Mouse (Mus musculus): Measurements from ENCODE around the gene Gltp.
A peak's percentile ranks its signal among the peaks of the same experiment; 100 is the strongest.

Gltp gene

DNA sequence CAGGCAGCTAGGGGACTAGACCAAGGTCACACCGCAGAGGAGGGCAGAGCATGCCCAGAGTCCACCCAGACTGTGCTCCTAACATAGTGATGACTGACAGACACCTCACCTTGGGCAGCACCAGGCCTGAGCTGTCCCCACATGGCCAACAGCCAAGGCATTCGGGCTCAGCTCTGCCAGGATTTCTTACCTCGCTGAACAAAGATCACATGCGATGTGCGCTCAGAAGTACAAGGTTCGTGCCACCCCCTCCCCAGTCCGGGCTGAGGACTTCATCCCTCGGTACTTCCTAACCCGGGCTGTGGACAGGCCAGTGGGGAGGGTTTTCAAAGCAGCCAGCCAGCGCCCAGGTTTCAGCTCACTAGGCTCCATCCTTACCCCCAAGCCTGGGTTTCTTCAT, 33.4 kb downstream of the Gltp start:
- peak; percentile 96 for DNase-seq

DNA sequence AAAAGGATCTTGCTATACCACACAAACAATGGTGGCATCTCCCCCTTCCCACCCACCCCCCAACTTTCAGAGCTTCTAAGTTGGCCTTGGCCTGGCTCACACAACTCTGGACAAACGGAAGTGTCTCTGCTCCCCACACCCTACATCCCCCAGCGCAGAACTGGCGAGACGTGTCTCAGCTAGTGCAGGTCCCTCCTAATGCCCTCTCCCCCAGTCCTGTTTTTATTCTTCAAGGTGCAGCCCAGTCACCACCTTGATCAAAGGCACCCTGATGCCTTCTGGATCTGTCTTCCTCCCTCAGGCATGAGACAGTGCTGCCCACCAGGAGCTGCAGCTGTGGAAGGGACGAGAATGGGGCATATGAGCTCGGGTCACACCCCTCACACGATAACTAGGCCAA, 34.5 kb downstream of the Gltp start:
- no peak for DNase-seq

DNA sequence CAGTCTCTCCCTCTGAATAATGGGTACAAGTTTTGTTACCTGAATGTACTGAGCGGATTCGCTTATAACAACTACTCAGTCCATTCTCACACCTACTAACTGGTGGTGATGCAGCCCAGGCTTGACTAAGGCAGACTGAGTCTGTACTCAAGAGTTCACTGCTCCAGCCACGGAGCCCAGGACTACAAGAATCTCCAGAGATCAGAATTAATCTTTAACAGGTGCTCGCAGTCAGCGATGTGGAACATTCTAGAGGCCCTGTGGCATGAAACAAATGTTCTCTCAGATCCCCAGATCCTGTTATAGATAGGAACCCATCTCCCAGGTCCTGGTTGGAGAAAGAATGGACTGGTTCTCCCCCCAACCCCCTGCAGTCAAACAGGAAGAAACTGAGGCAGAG, 35.1 kb downstream of the Gltp start:
- peak; percentile 88 for DNase-seq

DNA sequence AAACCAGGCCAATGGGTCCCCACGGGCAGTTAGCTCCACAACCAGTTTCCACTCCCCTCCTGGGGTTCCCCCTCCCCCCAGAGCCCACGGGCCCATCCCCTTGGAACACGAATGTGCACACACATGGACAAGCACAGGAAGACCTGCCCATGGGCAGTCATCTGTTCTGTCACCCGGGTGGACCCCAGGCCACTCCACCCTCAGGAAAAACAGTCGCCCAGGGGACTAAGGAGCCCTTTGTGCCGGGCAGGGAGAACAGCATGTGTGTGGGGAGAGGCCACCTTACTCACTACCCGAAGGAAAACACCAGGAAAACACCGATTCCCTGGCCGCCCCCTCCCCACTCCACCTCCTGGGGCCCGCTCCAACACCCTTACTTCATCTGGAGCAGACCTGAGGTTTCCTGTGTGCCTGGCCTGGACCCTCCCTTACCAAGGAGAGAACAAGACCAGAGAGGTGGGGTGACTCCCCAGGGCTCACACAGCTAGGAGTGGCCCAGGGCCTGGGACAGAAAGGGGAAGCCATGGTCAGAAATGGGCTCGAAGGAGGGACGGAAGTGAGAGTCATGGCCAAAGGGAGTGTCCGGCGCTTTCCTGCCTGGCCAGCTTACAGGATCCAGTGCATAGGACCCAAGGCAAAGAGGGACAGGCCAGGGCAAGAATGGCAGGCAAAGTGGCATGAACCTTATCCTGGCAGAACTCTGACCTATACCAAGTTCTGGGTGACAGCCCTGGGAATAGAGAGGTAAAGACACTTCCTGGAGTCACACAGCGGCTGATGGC, 36.9 kb downstream of the Gltp start:
- no peak for DNase-seq

DNA sequence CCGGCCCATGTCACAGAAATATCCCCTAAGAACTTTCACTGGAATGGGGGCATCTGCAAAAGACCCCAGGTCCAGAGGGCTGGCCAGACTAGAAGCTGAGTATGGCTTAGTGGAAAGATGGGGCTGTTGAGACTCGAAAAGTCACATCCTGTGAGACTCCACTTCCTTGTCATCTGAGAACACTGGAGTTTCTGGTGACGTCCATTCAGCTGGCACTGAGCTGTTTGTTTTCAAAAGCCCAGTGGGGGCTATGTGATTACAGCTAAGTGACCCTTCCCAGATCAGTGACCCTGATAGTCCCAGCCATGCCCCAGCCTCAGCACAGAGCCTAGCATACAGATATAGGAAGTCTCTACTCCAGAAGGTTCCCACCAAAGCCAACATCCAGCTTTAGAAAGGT, 39.3 kb downstream of the Gltp start:
- DNase-seq = no peak

DNA sequence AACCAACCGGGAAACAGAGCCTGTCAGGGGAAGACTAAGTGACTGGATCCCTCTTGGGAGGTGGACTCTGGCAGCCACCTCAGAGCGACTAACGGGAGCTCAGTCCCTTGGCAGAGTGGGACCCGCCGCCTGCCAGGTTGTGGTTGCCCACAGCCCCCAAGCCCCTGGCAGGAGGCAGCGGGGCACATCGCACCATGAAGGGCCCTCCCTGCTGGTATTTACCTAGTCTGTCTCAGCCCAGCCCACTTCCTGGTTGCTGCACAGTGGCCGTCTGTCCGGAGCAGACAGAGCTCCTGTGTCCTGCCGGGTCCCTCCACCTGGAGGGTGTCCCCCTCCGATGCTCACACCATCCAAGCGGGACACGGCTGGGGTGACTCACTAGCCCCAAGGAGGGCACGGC, 39.8 kb downstream of the Gltp start:
- DNase-seq = no peak

DNA sequence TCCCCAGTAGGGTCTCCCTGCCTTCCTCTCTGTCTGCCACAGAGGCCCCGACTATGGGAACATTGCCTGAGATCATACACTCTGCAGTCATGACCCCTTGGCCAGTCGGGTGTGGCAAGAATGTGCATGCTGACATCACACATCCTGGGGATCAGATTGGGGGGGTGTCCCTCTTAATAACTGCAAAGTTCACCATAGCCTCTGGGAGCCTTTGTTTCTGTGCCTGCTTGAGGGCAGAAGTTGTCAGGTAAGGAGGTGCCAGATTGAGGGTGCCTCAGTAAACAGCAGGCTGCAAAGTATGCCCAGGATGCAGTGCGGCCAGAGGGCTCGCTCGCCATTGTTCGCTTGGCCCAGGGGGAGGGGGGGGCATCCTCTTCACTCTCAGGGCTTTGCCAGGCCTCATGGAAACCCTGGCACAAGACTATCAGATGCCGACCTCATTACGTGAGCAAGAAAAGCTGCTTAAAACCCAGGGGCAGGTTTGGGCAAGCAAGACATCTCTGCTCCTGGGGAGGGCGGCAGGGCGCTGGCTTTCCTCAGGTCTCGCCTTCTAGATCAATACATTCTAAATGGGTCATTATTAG, 42.0 kb downstream of the Gltp start:
- peak; percentile 75 for DNase-seq

DNA sequence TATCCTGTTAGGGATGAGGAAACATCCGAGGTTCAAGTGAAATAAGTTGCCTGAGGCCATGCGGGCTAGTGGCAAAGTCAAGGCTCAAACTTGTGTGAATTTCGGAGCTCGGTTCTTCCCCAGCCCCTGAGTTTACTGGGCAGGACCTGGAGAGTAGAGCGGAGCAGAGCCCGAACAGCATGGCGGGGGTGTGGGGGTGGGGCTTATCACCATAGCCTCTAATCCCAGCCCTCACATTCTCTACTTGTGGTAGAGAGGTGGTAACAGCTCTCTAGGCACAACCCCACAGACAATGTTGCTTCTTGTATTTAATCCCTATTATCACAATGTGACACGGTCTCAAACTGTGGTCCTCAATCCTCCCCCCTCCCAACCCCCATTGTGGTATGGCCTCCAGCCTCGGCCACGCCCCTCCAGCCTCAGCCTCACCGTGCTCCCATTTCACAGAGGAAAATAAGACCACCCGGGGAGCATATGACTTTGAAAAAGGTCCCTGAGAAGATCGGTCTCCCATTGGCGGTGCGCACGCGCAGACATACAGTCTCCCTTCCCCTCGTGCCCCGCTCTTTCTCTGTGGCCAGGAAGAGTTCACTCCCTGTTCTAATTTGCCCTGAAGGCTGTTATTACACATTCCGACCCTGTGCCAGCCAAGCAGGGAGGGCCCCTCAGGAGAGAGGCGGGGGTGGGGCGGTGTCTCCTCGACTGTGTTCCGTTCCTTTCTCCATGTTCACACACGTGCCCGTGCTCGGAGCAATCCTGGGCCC, 43.4 kb downstream of the Gltp start:
- peak; percentile 53 for DNase-seq

DNA sequence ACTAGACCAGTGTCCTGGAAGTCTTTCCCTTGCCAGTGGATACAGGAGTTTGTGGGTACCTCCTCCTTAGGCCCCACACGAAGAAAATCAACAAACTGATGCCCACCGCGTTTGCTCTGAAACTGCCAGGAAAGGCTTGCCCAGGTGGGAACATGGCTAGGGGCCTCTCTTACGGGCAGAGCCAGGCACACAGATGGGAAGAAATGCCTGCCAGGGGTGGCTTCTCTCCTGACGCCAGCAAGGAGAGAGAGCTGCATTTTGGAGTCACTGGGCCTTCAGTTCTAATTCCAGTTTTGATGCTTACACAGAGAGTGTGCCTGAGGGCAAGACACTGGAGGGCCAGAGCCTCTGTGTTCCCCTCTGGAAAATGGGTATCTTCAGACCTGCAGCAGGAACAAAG, 44.9 kb downstream of the Gltp start:
- no peak for DNase-seq

DNA sequence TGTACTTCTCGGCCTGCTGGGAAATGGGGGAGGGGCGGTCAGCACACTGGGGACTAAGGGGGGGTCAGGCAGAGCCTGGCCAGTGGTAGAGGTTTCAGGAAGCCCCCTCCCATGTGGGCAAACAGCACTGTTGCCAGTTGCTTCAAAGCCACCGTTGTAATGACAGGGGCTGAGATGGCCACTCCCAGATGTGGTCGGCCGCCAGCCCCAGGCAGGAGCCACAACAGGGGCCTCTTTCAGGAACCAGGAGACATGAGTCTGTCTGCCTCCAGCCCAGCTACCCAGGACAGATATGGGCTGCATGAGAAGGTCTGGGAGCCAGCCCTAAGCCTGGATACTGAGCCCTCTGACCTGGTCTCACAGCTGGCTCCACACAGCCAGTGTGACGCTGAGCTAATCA, 45.9 kb downstream of the Gltp start:
- DNase-seq = no peak

DNA sequence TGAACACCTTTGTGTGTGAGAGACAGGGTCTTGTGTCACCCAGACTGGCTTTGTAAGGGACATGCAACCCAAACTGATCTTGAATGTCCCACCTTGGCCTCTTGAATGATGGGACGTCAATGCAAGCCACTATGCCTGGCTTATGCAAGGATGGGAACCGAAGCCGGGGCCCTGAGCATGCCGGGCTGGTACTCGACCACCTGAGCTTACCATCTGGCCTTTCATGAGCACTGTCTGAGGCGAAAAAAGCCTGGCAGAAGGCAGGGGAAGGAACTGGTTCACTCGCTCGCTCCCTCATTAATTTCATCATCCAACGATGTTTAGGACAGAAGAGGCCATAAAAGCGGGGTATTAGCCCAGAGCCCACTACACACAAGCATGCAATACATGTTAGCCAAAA, 50.0 kb downstream of the Gltp start:
- no peak for DNase-seq

DNA sequence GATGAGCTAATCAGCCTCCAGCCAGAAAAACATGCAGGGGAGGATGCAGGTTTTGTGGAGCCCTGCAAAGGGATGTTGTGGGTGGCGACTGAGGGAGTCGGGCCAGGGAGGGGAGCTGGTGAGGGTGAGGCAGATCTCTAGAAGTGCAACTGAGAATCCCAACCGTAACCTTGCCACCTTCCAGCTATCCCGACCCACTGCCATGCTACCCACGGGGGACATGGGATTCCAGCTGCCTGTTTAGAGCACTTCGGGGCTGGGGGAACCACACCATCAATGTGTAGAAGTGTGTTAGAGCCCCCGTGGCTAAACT, 51.2 kb downstream of the Gltp start:
- no peak for DNase-seq

DNA sequence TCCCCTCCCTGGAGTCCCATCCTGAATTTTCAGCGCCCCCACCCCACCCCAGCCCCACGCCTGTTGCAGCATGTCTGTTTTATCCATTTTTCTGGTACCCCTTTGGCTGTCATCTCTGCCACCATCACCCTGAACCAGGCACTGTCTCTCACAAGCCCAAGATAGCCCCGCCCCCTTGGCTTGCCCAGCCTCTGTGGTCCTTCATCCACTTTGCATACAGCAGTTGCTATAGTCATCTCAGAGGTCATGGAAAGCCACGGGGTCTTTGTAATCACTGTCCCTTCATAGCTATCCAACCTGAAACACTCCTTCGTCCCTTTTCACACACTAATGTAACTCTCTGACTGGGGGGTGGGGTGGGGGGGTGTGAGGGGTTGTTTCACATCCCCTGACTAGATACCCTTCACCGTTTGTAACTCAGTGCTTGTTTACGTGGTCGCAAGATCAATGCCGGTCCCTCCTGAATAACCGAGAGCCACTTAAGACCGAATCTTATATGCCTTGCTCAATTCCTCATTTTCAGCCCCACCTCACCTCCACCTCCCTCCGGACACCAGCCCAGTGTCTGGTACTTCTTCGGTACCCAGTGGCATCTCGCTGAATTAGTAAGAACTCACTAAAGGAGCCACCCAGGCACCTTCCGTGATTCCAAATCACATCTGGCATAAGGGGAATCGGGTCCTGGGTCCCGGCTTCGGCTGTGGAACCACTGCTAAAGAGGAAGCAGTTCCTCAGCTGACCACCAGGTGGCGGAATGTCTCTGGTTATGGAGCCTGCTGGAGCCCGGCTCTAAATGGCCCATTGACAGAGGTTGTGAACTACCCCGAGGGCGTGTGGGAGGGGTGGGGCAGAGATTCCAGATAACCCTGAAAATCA, 51.8 kb downstream of the Gltp start:
- DNase-seq = peak; percentile 90

DNA sequence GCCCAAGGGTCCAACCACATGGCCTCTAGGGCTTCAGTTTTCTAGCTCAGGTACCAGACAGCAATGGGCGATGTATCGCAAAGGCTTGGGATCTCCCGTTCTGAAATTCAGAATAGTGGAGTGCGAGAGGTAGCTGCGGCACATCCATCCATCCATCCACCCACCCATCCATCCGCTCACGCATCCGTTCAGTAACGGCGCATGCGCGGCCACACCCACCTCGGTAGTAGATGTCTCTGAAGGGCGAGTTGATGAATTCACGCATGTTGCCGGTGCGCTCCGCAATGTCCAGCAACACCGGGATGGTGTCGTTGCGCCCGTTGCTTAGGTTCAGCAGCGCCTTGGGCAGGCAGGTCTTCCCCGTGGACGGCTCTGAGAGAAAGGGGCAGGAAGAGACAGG, 54.7 kb downstream of the Gltp start:
- DNase-seq = no peak

DNA sequence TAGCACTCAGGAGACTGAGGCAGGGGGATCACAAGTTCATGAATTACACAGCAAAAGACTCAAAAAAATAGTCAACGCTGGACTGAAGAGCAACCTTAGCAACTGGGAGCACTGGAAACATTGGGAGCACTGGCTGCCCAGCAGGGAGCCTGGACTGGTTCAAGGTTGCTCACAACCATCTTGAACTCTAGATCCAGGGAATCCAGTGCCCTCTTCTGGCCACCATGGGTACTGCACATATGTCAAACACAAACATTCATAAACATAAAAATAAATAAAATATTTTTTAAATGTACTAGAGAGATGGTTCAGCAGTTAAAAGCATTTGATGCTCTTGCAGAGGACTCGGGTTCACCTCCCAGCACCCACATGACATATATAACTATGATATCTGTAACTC, 59.4 kb downstream of the Gltp start:
- peak; percentile 49 for DNase-seq

DNA sequence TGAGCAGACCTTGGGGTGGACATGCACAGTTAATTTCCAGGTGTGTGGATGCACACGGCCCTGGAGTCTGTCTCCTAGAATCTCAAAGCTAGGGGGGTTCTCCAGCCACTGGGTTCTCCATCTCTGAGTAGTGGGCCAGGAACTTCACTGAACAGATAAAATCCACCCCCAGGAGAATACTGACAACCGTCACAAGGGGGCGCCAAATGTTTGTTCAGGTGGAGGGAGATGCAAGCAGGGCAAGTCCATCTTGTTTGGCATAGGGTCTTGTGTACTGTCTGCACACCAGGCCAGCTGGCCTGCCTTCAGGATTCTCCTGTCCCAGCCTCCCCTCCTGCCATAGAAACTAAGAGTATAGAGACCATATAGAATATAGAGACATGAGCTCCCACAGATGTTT, 65.2 kb downstream of the Gltp start:
- peak; percentile 50 for DNase-seq

DNA sequence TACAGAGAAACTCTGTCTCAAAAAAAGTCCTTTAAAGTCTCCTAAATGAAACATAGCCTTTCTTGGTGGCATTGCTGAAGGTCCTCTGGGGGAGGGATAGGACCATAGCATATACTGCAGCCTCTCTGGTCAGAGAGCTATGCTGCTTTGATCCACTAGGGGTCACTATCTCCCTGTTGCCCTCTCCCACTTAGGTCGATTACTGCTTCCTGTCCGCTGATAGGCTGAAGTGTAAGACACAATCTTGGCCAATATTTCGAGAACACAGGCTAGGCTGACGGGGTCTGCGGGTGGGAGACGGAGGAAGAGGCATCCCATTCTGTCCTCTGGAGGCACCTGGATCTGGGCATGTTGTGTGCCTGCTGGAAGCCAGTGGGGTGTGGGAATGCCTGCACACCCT, 70.5 kb downstream of the Gltp start:
- DNase-seq = peak; percentile 50
